Mouse (Mus musculus) hindbrain, postnatal 0 days (tissue): ENCODE measurements around the gene T2. TPM values are rescaled to one million over a fixed set of nuclear protein-coding genes. Genes with fewer than 3 reads are reported as not detected.
A peak's percentile ranks its signal among the peaks of the same experiment; 100 is the strongest.

ENCODE experiments used
- ATAC-seq: fragments of 200-750 bp; cut with Nextera tagmentation; 2 replicates; pipeline ENCODE4 v1.8.0; 2017; ENCODE audit warnings: mild to moderate bottlenecking, moderate TSS enrichment, moderate library complexity
- DNase-seq: peaks from one replicate; pipeline ENCODE4 v3.0.0-alpha.2; 2015; ENCODE audit warnings: low spot score
- H3K27ac ChIP-seq: fragments of 300-500 bp; sonication (generic); 2 replicates; pipeline ENCODE4 v1.5.1; 2014; ENCODE audit warnings: mild to moderate bottlenecking
- H3K27me3 ChIP-seq: fragments of 300-500 bp; sonication (generic); 2 replicates; pipeline ENCODE4 v1.6.1; 2014; ENCODE audit warnings: low read length, mixed read lengths; ENCODE audit not compliant: insufficient read depth
- H3K36me3 ChIP-seq: fragments of 300-500 bp; sonication (generic); 2 replicates; pipeline ENCODE4 v1.6.1; 2014; ENCODE audit warnings: low read length, mixed read lengths; ENCODE audit not compliant: insufficient read depth
- H3K4me1 ChIP-seq: fragments of 300-500 bp; sonication (generic); 2 replicates; pipeline ENCODE4 v1.6.1; 2014; ENCODE audit warnings: antibody characterized with exemption, low read length, mixed read lengths; ENCODE audit not compliant: insufficient read depth
- H3K4me2 ChIP-seq: fragments of 300-500 bp; sonication (generic); 2 replicates; pipeline ENCODE4 v1.6.1; 2014; ENCODE audit warnings: low read depth, mild to moderate bottlenecking, low read length, moderate library complexity, mixed read lengths
- H3K4me3 ChIP-seq: fragments of 300-500 bp; sonication (generic); 2 replicates; pipeline ENCODE4 v1.5.1; 2014; ENCODE audit warnings: low read length
- H3K9ac ChIP-seq: fragments of 300-500 bp; sonication (generic); replicated peaks from 2 replicates; pipeline ENCODE4 v1.6.1; 2014; ENCODE audit warnings: mild to moderate bottlenecking, low read length, moderate library complexity, mixed read lengths
- H3K9me3 ChIP-seq: fragments of 300-500 bp; sonication (generic); 2 replicates; pipeline ENCODE4 v1.6.1; 2016; ENCODE audit warnings: low read length, mixed read lengths
- CTCF ChIP-seq: IDR thresholded peaks from 2 replicates; pipeline ENCODE4 v1.5.1; 2016; ENCODE audit warnings: antibody characterized with exemption, control low read depth, low read depth
- WGBS: fragments of 180-500 bp; shearing (Covaris S2); extraction: QIAGEN DNeasy Blood & Tissue Kit; methylation state at CpG from one replicate; pipeline ENCODE4 v1.1.7; 2014; 5-methylcytosine and 5-hydroxymethylcytosine counted together
- polyA plus RNA-seq: library from polyadenylated mRNA; unstranded; fragments of >200 nt; fragmentation: Nextera tagmentation; extraction: Ambion mirVana; gene quantifications from 2 replicates; pipeline ENCODE4 v1.2.1, GENCODE M21; 2015
- total RNA-seq: library from RNA; depleted of rRNA; stranded (reverse); fragments of >200 nt; gene quantifications from 2 replicates; pipeline ENCODE4 v1.2.3, GENCODE M21; 2014

The T2 gene
- total and polyA plus RNA-seq, 2 experiments from 2014 or later: 0.10 to 0.69 TPM

GRCm38 (mm10) chr17:8432179-8432800, 76.5 kb downstream of the T2 start:
- Histone ChIP-seq H3K27ac (no peak overlapping the region), H3K4me3 (no peak overlapping the region), H3K4me1 (no peaks in the 10 kb centered on the region), H3K27me3 (peaks cover 78% of the 10 kb centered on the region), H3K4me2 (no peak overlapping the region), H3K9me3 (no peaks in the 10 kb centered on the region), H3K9ac (no peak overlapping the region), H3K36me3 (no peaks in the 10 kb centered on the region)
- DNase-seq (no peak), ATAC-seq (no peak)
- no peak for TF ChIP-seq CTCF
- WGBS: 5% methylated on average over 17 of the region's 17 CpGs

- Histone ChIP-seq H3K9me3 (no peaks in the 10 kb centered on the region), H3K9ac (no peak overlapping the region), H3K4me3 (peak overlapping the region; percentile 28), H3K4me2 (peak overlapping the region; percentile 48), H3K36me3 (no peaks in the 10 kb centered on the region), H3K4me1 (no peaks in the 10 kb centered on the region), H3K27ac (no peak overlapping the region), H3K27me3 (peaks cover 83% of the 10 kb centered on the region)
- no peak for DNase-seq
- no peak for TF ChIP-seq CTCF
- whole genome bisulfite sequencing: under 1% methylated on average over 52 of the region's 52 CpGs
- no peak for ATAC-seq
Measured at GRCm38 (mm10) chr17:8433121-8433977, 77.6 kb downstream of the T2 start.

GRCm38 (mm10) chr17:8433978-8434960, 78.5 kb downstream of the T2 start, which contains the start of gene T:
Gene T (plus strand): TSS chr17:8434423.
- Histone ChIP-seq H3K9ac (no peak within 1 kb of the TSS), H3K36me3 (no peaks in the 10 kb centered on the region), H3K9me3 (no peaks in the 10 kb centered on the region), H3K27ac (no peak within 1 kb of the TSS), H3K4me2 (peak within 1 kb of the TSS; percentile 48), H3K4me3 (peak within 1 kb of the TSS; percentile 28), H3K27me3 (peaks cover 88% of the 10 kb centered on the region), H3K4me1 (no peaks in the 10 kb centered on the region)
- TF ChIP-seq CTCF: no peak
- DNase-seq: no peak
- WGBS: 1% methylated on average over 62 of the region's 65 CpGs
- no peak for ATAC-seq

GRCm38 (mm10) chr17:8436184-8436583, 80.4 kb downstream of the T2 start:
- Histone ChIP-seq H3K9ac (no peak overlapping the region), H3K4me1 (no peaks in the 10 kb centered on the region), H3K36me3 (no peaks in the 10 kb centered on the region), H3K4me3 (no peak overlapping the region), H3K27ac (no peak overlapping the region), H3K4me2 (no peak overlapping the region), H3K9me3 (no peaks in the 10 kb centered on the region), H3K27me3 (peaks cover 70% of the 10 kb centered on the region)
- ATAC-seq (no peak), DNase-seq (no peak)
- WGBS: 34% methylated on average over 7 of the region's 7 CpGs
- no peak for TF ChIP-seq CTCF

- H3K36me3 ChIP-seq: no peaks in the 10 kb centered on the region
- no peak for DNase-seq
- H3K9ac ChIP-seq: no peak overlapping the region
- H3K4me2 ChIP-seq: no peak overlapping the region
- TF ChIP-seq CTCF: peak; percentile 32; the same call in 1 of the 2 replicates
- WGBS: 59% methylated on average over 3 of the region's 3 CpGs
- no peaks in the 10 kb centered on the region for H3K27me3 ChIP-seq
- no peaks in the 10 kb centered on the region for H3K9me3 ChIP-seq
- ATAC-seq: no peak
- no peaks in the 10 kb centered on the region for H3K4me1 ChIP-seq
- H3K4me3 ChIP-seq: no peak overlapping the region
- H3K27ac ChIP-seq: no peak overlapping the region
Measured at GRCm38 (mm10) chr17:8444062-8444461, 88.3 kb downstream of the T2 start.

- Histone ChIP-seq H3K9ac (no peak overlapping the region), H3K27me3 (no peaks in the 10 kb centered on the region), H3K4me2 (no peak overlapping the region), H3K9me3 (no peaks in the 10 kb centered on the region), H3K27ac (no peak overlapping the region), H3K4me1 (no peaks in the 10 kb centered on the region), H3K36me3 (no peaks in the 10 kb centered on the region), H3K4me3 (no peak overlapping the region)
- ATAC-seq (no peak), DNase-seq (peak; percentile 14)
- WGBS: 17% methylated on average over 9 of the region's 9 CpGs
- no peak for TF ChIP-seq CTCF
Measured at GRCm38 (mm10) chr17:8447676-8448192, 91.9 kb downstream of the T2 start.
